Mouse (Mus musculus) liver, embryonic 14.5 days (tissue): ENCODE results near the gene Marf1. TPM values are rescaled to one million over a fixed set of nuclear protein-coding genes. Genes with fewer than 3 reads are reported as not detected.
A peak's percentile ranks its signal among the peaks of the same experiment; 100 is the strongest.

ENCODE experiments used
- ATAC-seq: fragments of 200-750 bp; cut with Nextera tagmentation; 2 replicates; pipeline ENCODE4 v1.8.0; 2017; ENCODE audit warnings: moderate number of reproducible peaks, mild to moderate bottlenecking, moderate library complexity; ENCODE audit not compliant: insufficient read depth
- DNase-seq, 3 experiments: peaks; one replicate each; pipeline ENCODE4 v3.0.0-alpha.2; 2012 to 2013; ENCODE audit warnings: low read depth in 3 of 3, low spot score in 3 of 3
- H3K27ac ChIP-seq: fragments of 300-500 bp; sonication (generic); 2 replicates; pipeline ENCODE4 v1.5.1; 2014; ENCODE audit warnings: moderate library complexity, mild to moderate bottlenecking, control low read depth, inconsistent platforms
- H3K27me3 ChIP-seq: fragments of 300-500 bp; sonication (generic); 2 replicates; pipeline ENCODE4 v1.6.1; 2014; ENCODE audit warnings: mild to moderate bottlenecking, low read length, moderate library complexity; ENCODE audit not compliant: control insufficient read depth, insufficient read depth
- H3K36me3 ChIP-seq: fragments of 300-500 bp; sonication (generic); replicated peaks from 2 replicates; pipeline ENCODE4 v1.6.1; 2014; ENCODE audit warnings: low read depth; ENCODE audit not compliant: control insufficient read depth, insufficient read depth
- H3K4me1 ChIP-seq, 2 experiments: fragments of 200-500 bp in 1 of 2; fragments of 300-500 bp in 1 of 2; sonication (generic) in 1 of 2; replicated peaks; 2 replicates each; pipeline ENCODE4 v1.6.1; 2012 to 2014; ENCODE audit warnings: antibody characterized with exemption in 1 of 2, inconsistent platforms in 1 of 2, low read length in 1 of 2; ENCODE audit not compliant: control insufficient read depth in 2 of 2, insufficient read depth in 2 of 2
- H3K4me2 ChIP-seq: fragments of 300-500 bp; sonication (generic); 2 replicates; pipeline ENCODE4 v1.6.1; 2014; ENCODE audit warnings: low read depth, mild to moderate bottlenecking, control low read depth, moderate library complexity
- H3K4me3 ChIP-seq, 2 experiments: fragments of 200-500 bp in 1 of 2; fragments of 300-500 bp in 1 of 2; sonication (generic) in 1 of 2; 2 replicates each; pipeline ENCODE4 v1.5.1; 2012 to 2014; ENCODE audit warnings: low read depth in 2 of 2, low read length in 2 of 2, mild to moderate bottlenecking in 2 of 2, control low read depth in 1 of 2, inconsistent platforms in 1 of 2, moderate library complexity in 1 of 2; ENCODE audit not compliant: insufficient read depth in 1 of 2
- H3K9ac ChIP-seq: fragments of 300-500 bp; sonication (generic); replicated peaks from 2 replicates; pipeline ENCODE4 v1.6.1; 2014; ENCODE audit warnings: mild to moderate bottlenecking, control low read depth, moderate library complexity
- H3K9me3 ChIP-seq: fragments of 300-500 bp; sonication (generic); 2 replicates; pipeline ENCODE4 v1.6.1; 2016; ENCODE audit warnings: low read length, mixed read lengths; ENCODE audit not compliant: control insufficient read depth
- CTCF ChIP-seq: IDR thresholded peaks from 2 replicates; pipeline ENCODE4 v1.5.1; 2016; ENCODE audit warnings: antibody characterized with exemption, low read depth, control low read depth
- EP300 ChIP-seq: IDR thresholded peaks from 2 replicates; pipeline ENCODE4 v1.6.1; 2016; ENCODE audit warnings: antibody characterized with exemption, low read depth
- WGBS: fragments of 180-500 bp; shearing (Covaris S2); extraction: QIAGEN DNeasy Blood & Tissue Kit; methylation state at CpG from one replicate; pipeline ENCODE4 v1.1.7; 2014; ENCODE audit not compliant: insufficient replicate concordance; 5-methylcytosine and 5-hydroxymethylcytosine counted together
- microRNA counts: library from miRNA; unstranded; fragments of <30 nt; microRNA quantifications from one replicate; lab custom pipeline; 2016
- microRNA-seq: library from miRNA; unstranded; fragments of <30 nt; microRNA quantifications from one replicate; pipeline ENCODE4, GENCODE M21; 2016
- polyA plus RNA-seq, 2 experiments: library from polyadenylated mRNA; depleted of rRNA in 1 of 2; stranded (reverse) in 1 of 2; unstranded in 1 of 2; fragments of >200 nt; fragmentation: Nextera tagmentation in 1 of 2; extraction: Ambion mirVana in 1 of 2; gene quantifications; 2 replicates each; pipeline versions ENCODE4 v1.2.1 to v1.2.3; 2012 to 2014

Gene Marf1
- polyA plus RNA-seq, 2 experiments, result 4.7 to 5.9 TPM

- Histone ChIP-seq H3K9ac (no peak overlapping the region), H3K4me2 (no peak overlapping the region), H3K9me3 (no peaks in the 10 kb centered on the region), H3K4me3 (no peak overlapping the region), H3K27me3 (no peaks in the 10 kb centered on the region), H3K27ac (no peak overlapping the region), H3K36me3 (no peaks in the 10 kb centered on the region), H3K4me1 (no peaks in the 10 kb centered on the region)
- TF ChIP-seq CTCF (no peak), EP300 (no peak)
- DNase-seq, result no peak
- ATAC-seq, result no peak
- WGBS, result 39% methylated on average over 5 of the region's 5 CpGs
Measured at GRCm38 (mm10) chr16:14059869-14060268, 103.3 kb downstream of the Marf1 start.

MicroRNAs encoded within 50 kb of the gene (microRNA counts, 519-probe panel; counts per million panel counts)
- 5,578 counts per million, percentile 34 among the panel's probes with 10 or more counts for microRNA mmu-miR-484 (lab: Ali Mortazavi, UCI)

Small RNAs within 50 kb of the gene (microRNA-seq; reads per million reads assigned to microRNA genes)
- not detected for gene Gm27671
- 2,828 reads per million, percentile 83 among the genes with 10 or more reads in this experiment for gene Mir484

Other genes starting within 250 kb of the Marf1 start
- 0.11 and 0.18 TPM in 2 replicates for gene 2900011O08Rik, start 176.7 kb downstream of the Marf1 start, polyA plus RNA-seq (2012; rRNA removed)
- 0.08 TPM in 1 of 2 replicates, not detected in the other for gene 2900011O08Rik, start 176.7 kb downstream of the Marf1 start, polyA plus RNA-seq (2014; fragmentation: Nextera tagmentation; extraction: Ambion mirVana)
- gene Ifitm7, start 176.5 kb downstream of the Marf1 start, polyA plus RNA-seq (2012; rRNA removed), result 0.08 and 0.39 TPM in 2 replicates
- 0.09 TPM in 1 of 2 replicates, not detected in the other for gene Ifitm7, start 176.5 kb downstream of the Marf1 start, polyA plus RNA-seq (2014; fragmentation: Nextera tagmentation; extraction: Ambion mirVana)
- 30.7 and 43.3 TPM in 2 replicates for gene Nde1, start 76 bp downstream of the Marf1 start, polyA plus RNA-seq (2012; rRNA removed)
- gene Nde1, start 76 bp downstream of the Marf1 start, polyA plus RNA-seq (2014; fragmentation: Nextera tagmentation; extraction: Ambion mirVana), result 41.8 and 44.9 TPM in 2 replicates
- 0.41 and 0.46 TPM in 2 replicates for gene Myh11, start 128.0 kb upstream of the Marf1 start, polyA plus RNA-seq (2012; rRNA removed)
- gene Myh11, start 128.0 kb upstream of the Marf1 start, polyA plus RNA-seq (2014; fragmentation: Nextera tagmentation; extraction: Ambion mirVana), result 0.24 and 0.32 TPM in 2 replicates
- 18.5 and 23.7 TPM in 2 replicates for gene Fopnl, start 154.1 kb upstream of the Marf1 start, polyA plus RNA-seq (2012; rRNA removed)
- 66.6 and 72.4 TPM in 2 replicates for gene Fopnl, start 154.1 kb upstream of the Marf1 start, polyA plus RNA-seq (2014; fragmentation: Nextera tagmentation; extraction: Ambion mirVana)
- gene Abcc1, start 198.2 kb upstream of the Marf1 start, polyA plus RNA-seq (2012; rRNA removed), result 1.9 and 2.4 TPM in 2 replicates
- 1.9 and 3.0 TPM in 2 replicates for gene Abcc1, start 198.2 kb upstream of the Marf1 start, polyA plus RNA-seq (2014; fragmentation: Nextera tagmentation; extraction: Ambion mirVana)